Mouse (Mus musculus): ENCODE data around the gene Sfxn3.

Sfxn3 gene

DNA sequence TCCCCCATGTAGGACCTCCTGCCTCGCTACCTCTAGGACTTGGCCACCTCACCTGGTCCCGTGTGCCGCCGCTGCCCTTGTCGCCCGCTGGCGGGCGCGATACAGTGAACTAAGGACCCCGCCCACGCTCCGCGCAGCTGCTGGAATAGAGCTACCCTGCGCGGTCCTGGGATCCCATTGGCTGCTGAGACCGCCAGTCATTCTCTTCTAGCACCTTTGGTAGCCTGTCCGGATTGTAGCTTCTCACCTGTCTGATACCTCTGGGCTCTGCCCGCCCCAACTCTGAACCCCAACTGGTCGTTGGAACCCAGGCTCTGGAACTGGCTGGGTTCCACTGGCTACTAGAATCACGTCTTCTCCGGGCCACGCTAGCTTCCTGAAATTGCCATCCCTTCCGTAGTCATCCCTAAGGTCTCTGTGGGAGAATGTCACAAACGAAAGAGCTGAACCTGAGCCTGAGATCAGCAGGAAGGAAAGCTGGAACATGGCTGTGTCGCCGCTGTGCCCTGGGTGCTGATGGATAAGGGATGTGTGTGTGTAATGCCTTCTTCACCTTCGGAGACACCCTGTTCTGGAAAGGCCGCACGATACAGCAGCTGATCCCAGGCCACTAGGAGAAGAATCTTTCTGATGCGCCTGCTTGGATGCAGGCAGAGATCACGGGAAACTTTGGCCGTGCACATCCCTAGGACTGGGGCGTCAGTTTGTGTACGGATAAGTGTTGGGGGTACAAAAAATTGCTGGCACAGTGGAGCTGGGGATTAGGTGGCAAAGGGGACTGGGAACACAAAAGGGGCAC is 581 bp upstream of the Sfxn3 start:
- DNase-seq (ENCODE audit: low read depth): peak; percentile 91

DNA sequence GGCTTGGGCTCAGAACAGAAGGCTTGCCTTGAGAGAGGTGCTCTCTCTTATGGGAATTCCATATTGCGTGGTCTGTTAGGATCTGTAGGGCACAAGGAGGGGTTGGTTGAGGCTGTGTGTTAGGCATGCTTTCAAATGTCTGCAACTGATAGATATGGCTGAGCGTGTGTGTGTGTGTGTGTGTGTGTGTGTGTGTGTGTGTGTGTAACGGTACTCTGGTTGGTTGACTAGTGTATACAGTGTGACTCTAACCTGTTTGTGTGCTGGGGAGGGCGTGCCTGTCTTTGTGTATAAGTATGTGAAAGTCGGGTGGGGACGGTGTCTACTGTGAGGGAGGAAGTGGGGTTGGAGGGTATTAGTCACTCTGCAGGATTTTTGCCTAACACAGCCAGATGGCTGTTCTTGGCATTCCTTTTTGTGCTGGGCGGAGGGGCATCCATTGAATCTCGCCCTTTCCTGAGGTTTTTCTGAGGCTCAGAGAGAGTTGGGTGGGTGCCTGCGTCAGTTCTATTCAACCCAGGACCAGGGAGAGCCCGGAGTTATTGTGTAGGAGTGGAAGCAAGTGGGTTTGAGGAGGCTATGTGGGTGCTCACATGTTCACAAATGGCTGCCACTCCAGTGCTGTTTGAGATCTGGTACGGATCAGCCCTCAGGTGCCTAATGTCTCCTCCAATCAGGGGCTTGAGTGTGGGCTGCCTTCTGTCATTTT is 786 bp downstream of the Sfxn3 start:
- DNase-seq (ENCODE audit: low read depth): peak; percentile 89

DNA sequence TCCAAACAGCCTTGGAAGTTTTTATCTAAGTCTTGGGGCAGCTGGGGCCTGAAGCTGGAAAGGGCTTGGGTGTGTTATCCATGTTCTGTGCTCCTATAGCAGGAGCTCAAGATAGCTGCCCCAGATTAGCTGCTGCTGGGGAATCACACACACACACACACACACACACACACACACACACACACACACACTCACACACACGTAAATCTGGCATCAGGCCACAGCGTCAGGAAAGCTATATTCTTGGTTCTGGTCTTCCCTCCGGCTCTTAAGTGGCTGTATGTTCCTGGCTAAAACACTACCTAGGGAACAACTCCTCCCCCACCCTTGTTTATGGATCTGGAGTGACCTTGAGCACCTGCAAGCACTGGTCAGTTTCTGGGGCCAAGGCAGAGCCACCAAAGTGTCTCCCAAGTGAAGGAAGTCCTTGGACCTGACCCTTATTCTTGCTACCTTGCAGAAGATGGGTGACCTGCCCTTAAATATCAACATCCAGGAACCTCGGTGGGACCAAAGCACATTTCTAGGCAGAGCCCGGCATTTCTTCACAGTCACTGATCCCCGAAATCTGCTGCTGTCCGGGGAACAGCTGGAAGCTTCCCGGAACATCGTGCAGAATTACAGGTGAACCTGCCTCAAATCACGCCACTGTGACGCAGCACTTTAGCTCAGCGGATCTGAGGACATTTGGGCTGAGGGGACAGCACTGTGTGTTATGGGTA is 1.5 kb downstream of the Sfxn3 start:
- no peak for DNase-seq (ENCODE audit: low read depth)

DNA sequence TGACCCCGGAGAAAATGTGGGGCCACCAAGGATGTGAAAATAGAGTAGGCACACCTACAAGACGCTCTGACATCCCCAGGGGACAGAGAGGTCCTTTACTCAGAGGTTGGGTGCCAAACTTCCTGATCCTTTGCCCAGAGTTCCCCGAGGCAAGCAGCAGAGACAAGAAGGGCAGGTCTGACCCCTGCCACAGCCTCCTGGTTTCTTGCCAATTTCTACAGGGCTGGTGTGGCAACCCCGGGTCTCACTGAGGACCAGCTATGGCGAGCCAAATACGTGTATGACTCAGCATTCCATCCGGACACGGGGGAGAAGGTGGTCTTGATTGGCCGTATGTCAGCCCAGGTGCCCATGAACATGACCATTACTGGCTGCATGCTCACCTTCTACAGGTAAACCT is 2.2 kb downstream of the Sfxn3 start:
- no peak for DNase-seq (ENCODE audit: low read depth)

DNA sequence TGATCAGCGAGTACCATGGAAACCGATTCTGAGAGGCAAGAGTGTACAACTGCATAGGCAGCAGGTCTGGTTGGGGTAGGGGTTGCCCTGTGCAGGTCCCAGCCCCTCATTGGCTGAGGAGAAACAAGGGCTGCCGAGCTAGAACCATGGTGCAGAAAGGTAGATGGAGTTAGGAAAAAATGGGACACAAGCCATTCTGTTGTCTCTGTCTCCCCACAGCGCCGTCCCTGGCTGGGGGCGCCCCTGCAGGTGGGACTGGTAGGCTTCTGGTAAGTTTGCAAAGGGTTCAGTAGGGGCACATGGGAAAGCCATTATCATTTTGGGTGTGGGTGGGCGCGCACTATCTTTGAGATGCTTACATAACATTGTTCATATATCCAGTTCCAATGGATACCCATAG is 6.1 kb downstream of the Sfxn3 start:
- no peak for DNase-seq (ENCODE audit: low read depth)

DNA sequence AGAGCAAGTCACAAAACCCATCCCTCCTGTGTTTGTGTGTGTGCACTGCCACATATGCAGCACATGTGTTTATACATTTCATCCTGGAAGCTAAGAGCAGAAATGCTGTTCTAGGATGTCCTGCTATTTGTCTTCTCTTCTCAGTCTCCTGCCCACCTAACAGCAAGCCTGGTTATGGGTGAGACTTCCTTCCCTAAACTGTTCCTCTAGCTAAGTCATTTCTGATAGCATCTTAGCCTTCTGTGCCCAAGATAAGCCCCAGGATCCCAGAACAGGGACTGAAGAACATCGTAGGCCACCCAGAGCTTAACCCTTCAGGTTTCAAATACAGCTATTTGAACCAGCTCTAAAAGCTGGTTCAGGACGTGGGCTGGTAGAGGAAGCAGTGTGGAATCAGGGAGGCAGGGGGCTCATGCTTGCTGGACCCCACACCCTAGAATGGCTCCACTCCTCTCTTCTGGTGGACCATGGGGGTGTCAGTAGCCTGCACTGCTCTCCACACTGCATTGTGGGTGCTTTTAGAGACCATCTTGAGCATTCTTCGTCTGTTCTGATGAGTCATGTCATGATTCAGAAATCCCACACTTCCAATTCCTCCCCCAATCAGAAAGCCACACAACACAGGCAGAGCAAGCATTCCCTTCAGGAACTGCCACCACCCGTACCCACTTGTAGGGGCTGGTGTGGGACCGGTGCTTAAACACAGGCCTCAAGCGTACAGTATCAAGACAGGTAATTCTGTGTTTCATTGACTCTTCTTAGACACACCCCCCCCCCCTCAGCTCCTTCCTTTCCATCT is 7.8 kb downstream of the Sfxn3 start:
- DNase-seq (ENCODE audit: low read depth): no peak

DNA sequence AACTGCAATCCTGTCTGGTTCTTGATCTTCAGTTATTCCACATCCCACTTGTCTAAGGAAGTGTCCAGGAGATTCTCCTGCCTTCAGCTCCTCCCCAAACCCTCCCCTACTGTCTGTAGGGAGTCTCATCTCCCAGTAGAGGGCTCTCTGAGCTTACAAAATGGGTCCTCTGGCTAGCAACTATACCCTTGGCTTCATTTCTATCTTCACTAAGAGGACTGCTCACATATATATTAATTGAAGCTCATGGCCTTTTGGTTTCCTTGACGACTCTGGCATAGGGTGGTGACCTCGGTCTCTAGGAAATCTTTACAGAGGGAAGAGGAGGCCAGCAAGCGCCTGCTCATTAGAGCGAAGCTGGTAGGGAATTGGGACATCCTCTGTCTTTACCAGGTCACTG is 9.1 kb downstream of the Sfxn3 start:
- peak; percentile 69 for DNase-seq (ENCODE audit: low read depth)

DNA sequence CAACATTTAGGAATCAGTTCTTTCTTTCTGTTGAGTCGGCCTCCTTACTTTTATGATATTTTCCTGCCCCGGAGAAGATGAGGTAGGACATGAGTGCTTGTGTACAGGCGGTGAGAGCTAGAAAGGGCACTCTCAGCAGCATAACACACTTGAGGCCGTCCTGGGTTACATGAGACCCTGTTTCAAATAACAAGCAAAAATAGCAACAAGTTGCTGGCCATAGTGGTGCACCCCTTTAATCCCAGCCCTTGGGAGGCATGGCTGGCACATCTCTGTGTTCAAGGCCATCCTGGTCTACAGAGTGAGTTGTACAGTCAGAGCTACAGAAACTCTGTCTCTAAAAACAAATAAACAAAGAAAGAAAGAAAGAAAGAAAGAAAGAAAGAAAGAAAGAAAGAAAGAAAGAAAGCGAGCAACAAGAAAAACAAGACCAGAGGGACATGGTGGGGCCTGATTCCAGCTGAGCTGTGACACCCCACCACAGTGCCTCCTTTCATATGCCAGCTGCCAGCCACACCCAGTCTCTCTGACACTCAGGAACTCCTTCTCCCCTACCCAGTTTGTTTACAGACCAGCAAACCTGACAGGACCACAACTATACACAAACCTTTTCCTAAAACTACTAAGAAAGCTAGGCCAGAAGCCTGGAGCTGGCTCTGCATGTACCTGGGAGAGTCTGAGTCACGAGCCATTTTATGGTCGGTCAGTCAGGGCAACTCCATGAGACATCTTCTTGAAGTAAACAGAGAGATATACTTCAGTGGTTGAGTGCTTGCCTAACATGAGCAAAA is 9.8 kb downstream of the Sfxn3 start:
- peak; percentile 47 for DNase-seq (ENCODE audit: low read depth)

DNA sequence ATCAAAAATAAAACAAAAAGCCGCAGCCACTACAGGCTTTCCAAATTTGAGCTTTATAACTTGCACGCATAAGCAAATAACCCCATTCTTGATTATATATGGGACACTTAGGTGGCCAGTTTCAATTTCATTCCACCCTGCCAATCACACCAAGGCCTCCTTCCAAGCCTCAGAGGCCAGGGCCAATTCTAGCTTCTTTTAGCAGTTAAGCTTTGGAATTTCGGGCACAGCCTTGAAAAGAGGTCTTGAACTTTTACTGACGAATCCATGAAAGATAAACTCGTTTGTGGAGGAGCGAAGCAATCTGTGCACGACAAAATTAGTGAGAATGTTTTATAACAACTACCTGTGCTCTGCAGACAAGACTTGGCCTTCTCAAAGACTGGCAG is 10.4 kb downstream of the Sfxn3 start:
- no peak for DNase-seq (ENCODE audit: low read depth)

DNA sequence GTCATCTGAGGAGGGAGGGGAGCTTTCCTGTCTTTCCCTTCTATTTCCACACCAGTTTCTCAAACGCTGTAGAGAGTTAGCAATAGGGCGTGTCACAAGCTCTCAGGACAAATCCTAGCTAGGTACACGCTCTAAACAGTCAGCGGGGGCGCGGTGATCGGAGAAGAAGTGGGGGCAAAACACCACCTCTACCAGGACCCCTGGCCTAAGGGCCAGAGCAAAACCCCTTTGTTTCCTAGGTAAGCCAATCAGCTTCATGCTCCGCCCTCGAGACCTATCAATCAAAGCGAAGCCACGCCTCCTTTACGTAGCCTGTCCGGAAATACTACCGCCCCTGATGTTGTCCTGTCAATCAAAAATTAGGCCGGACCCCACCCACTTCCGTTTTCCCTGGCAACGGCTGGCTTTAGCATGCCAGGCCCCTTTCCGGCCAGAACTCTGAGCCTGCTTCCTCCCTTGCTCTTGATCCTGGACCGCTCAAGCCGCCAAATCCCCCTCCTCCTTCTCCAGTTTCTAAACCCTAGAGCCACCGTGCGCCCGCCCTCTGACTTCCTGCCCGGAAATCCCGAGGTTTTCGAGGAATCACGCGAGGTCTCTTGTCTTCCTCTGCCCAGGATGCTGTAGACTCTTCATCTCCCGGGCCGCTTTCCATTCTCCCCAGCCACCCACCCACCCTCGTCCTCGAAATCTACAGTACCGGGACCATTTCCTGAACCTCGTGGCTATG is 11.0 kb downstream of the Sfxn3 start:
- peak; percentile 99 for DNase-seq (ENCODE audit: low read depth)

DNA sequence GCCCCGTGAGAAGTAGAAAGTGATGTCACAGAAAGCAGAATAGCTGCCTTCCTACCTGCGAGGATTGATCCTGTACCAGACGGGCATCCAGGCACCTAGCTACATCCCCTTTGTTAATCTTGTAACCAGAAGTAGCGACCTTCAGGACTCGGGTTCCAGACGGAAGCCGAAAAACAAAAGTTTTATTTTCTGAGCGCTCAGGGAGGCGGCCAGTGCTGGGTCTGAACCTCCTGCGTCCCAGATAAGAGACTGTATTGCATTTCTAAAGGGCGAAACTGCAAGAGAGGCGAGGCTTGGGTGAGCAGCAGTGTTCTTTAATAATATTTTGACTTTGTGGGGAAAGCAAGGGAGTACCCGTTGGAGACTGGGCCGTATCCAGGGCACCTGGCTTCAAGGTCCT is 11.5 kb downstream of the Sfxn3 start:
- no peak for DNase-seq (ENCODE audit: low read depth)

DNA sequence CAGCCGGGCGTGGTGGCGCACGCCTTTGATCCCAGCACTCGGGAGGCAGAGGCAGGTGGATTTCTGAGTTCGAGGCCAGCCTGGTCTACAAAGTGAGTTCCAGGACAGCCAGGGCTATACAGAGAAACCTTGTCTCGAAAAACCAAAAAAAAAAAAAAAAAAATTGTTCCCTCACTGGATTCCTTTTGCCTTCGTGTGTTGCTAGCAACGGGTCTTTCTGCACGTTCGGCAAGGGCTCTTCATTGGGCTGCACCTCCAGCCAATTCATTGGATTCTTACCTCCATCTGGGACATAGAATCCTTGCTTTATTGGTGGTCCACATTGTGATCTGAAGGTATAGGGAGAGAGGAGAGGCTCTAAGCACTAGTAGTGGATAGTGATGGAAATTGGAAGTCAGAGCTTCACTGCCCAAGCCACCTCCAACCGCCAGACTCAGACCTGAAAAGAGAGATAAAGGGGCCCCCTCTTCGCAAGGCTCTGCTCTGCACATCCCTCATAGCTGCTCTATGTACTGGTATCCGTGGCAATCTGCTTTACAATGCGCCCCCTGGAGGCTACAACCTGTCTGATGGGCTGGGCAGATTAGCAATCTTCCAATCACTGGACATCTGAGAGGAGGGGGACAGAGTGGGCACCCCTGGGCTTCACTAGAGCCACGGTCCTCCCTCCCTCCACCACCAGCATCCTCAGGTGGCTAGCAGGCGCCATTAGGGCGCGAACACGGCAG is 16.4 kb downstream of the Sfxn3 start:
- peak; percentile 77 for DNase-seq (ENCODE audit: low read depth)

DNA sequence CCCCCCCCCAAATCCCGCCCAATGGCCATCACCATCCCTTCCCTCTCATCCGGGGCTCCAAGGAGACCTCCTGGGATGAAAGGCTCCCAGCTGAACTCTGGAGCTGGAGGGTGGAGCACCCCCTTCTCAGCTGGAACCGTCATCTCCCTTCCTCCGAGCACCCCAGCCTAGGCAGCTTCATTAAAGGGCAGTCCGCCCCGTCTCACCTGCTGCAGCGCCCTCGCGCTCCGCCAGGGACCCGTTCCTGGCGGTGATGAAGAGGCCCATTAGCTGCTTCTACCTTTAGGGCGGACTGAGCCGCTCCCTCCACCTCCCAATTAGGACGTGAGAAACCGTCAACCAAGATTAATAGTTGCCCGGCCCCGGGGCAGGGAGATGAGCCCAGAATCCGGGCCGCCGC is 17.9 kb downstream of the Sfxn3 start:
- DNase-seq (ENCODE audit: low read depth): no peak

DNA sequence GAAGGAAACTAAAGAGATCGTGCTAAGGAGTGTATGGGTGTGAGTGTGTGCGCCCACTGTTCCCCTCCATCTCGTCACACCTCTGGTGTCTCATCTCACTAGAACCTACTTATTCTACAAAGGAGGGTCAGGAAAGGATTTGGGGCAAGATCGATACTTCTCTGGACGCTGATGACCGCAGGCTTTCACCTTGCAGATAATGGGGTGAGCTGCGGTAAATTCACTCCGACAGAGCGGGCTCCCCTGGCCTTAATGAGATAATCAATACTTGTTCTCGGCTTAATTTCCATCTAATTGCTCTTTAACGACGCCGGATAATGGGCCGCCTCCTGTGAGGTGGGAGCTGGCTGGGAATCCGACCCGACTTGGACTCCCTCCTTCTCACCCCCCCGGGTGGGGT is 19.9 kb downstream of the Sfxn3 start:
- no peak for DNase-seq (ENCODE audit: low read depth)

DNA sequence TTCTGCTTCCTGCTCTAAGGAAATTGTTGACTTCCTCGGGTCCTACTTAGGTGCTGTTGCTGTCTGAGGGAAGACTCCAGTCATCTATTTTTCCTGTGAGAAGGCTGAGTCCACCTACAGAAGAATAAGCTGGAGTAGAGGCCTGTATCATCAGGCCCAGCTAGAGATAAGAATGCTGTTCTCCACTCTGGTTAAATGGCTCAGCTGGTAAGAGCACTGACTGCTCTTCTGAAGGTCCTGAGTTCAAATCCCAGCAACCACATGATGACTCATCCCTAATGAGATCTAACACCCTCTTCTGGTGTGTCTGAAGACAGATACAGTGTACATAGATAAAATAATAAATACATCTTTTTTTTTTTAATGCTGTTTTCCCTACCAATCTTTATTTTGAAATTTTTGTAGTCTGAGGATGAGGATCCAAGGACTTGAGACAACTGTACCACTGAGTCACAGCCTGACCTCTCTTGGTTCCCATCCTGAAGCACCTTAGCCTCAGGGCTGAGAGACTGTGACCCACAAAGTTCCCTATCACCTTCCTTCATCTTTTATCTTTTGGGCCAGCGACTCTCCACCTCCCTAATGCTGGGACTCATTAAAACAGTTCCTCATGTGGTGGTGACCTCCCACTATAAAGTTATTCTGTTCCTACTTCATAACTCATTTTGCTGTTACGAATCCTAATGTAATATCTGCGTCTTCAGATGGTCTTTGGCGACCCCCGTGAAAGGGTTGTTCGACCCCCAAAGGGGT is 20.6 kb downstream of the Sfxn3 start:
- no peak for DNase-seq (ENCODE audit: low read depth)

DNA sequence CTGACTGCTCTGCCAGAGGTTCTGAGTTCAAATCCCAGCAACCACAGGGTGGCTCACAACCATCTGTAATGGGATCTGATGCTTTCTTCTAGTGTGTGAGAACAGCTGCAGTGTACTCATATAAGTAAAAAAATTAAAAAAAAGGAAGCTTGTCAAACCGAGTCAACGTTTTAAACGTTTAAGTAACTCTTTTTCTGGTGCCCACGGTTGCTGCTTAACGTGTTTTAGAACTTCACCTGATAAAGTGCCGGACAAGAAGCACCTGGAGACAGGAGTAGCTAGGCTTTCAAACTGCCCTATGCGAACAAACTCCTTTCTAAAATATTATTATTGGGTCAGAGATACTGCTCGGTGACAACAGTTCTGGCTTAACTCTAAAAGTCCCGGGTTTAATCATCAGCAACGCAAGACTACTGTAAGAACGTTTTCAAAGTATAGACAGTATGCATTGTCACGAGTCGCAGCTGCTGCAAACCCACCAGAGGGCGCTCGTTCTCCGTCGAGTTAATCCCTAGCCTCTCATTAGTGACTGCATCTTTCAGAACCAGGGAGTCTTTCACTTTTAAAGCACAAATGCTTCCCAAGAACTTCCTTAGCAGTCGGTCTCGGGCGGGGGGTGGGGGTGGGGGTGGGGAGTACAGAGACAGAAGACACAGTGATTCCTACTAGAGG is 26.7 kb downstream of the Sfxn3 start:
- peak; percentile 93 for DNase-seq (ENCODE audit: low read depth)

DNA sequence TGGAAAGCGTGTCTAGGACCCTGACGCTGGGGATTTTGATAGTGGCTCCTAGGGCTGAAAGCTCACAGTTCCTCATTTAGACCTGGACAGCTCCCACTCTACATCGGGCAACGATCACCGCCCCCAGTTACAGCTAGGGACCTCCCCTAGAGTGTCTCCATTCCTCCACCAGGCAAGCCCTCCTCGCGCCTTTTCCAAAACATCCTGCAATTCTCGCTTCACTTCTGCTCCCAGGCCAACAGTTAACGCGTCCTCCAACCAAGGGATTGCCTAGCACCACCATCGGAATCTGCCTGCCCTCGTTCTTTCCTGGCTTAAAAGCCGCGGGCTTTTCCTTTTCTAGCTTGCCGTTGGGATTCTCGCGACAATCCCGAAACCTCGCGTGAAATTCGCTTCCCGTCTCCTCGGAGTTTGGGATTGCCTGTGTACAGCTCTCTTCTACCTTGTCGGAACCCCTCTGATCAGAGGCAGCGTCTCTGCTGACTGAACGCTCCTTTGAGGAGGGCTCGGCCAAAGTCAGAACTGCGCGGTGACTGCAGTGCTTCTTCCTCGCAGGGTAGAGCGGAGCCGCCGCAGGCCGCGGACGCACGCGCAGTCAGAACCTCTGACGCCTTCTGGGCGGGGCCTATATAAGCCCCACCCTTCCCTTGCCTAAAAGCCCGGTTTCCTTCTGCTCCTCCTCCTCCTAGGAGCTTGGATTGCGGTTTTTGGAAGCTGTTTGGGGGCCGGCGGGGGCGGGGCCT is 27.4 kb downstream of the Sfxn3 start, which contains the start of gene Kazald1:
Gene Kazald1, plus strand, starts transcription at position 662 of the 743 bp plus-strand sequence.
- peak; percentile 96 for DNase-seq (ENCODE audit: low read depth)

Measured in induced T-regulatory cell, adult 2 months (primary cell).